Mouse (Mus musculus) right cerebral cortex, postnatal 4 days (tissue): Measurements from ENCODE around the gene H2al1g.
"Not testable (repeated sequence)": the region's sequence is repeated elsewhere in the genome, so short reads cannot be mapped to it uniquely, and the experiment has no call there.

Source experiments
- DNase-seq: peaks from one replicate; pipeline ENCODE4 v3.0.0-alpha.2; 2022

Gene H2al1g

DNA sequence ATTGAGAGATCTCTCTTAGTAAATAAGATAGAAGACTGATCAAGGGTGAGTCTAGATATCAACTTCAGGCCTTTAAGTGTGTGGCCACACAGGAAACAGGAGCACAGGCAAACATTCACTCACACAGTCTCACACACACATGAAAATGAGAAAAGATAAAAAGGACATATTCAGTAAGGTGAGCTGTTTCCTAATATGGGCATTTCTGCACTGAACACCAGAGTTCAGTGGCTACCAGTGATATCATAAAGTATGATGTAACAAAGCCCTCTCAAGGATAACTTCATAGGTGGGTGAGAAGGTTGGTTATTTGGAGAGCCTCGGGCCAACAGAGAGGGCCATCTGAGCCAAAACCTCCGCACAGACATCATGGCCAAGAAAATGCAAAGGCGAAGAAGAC lies at the start of gene H2al1g:
TSS of gene H2al1g (plus strand) at position 301 of the 400 bp plus-strand sequence.
- DNase-seq, result not testable (repeated sequence)

DNA sequence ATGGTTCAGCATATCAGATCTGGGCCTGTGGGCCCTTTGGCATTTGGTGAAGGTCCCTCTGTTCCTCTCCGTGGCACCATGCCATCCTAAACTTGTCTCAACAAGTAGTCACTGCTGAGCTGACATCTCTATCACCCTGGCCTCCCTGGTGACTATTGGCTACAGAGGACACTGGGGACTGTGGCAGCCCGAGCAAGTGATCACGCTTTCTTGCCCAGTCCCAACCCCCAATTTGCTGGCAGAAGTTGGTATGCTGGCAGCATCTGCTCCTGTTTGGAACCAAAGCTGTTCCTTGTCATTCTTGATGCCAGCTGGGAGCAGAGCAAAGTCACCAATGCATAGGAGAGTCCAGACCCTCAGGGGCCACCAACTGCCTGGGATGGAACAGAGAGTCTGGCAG lies 49.0 kb upstream of the H2al1g start:
- peak; percentile 3 for DNase-seq

DNA sequence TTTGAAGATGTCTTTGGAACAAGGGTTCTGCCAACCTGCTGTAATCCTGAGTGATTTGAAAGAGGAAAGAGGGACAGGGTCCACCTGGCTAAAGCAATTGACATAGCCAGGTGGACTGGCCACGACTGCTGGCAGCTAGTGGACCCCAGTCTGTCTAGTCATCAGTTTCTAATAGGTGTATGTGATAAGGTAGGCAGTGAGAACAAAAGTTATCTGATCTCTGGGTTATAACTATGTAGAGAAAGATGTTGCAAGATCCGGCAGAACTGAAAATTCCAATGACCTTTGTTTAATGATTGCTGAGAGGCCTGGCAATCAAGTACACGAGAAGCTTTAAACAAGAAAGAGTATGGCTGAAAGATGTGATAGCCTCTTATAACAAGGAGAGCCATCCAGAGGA lies 44.9 kb upstream of the H2al1g start:
- no peak for DNase-seq

DNA sequence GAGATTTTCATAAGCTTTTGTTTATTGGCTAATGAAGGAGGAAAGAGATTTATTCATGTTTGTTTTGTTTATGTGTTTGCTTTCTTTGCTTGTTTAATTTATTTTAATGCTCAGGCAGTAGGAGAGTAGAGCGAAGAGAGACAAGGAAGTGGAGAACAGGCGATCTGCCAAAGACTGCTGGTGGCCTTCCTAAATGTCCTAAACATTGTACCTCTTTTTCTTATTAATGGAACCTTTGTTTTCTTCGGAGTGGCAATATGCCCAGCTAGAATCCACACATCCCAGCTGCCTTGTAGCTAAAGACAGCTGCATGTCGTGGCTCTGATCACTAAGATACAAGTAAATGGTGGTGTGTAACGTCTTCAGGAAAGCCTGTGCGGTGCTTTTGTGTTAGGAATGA lies 41.0 kb upstream of the H2al1g start:
- no peak for DNase-seq

DNA sequence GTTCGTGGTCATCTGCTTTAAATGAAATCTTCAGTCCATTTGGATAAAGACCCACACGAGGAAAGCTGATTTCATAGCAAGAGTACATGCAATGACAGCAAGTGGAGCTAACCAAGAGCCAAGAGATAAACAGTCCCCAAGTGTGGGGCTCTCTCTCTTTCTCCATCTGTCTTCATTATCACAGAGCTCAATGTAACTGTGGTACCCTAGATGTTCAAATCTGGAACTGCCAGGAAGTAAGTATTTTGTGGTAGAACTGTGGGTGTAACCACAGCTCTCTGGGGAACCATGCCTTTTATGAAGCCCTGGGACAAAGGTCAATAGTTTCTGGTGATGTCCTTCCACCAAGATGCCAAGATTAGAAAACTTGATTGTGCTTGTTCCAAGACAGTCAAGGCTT lies 37.3 kb upstream of the H2al1g start:
- no peak for DNase-seq

DNA sequence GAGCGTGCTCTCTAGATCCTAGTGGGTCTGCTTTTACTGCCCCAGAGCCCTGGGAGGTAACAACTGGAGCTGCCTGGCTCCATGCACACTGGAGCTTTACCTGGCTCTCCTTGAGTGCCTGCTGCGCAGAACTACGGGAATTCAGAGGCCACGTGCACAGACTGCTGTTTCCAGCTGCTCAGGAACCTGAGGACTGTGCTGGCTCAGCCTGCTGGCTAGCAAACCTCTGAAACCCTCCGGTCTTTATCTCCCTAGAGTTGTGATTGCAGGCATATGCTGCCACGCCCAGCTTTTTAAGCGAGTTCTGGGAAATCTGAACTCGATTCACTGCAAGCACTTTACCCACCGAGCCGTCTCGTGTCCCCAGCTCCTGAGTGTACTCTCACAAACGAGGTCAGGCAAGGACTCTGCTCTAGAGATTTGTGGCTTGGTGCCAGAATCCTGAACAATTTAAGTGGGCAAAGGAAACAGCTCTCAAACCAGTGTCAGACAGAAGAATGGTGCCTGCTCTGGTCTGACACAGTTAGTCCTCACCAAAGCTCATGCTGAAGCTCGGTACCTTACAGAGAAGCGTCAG lies 29.7 kb upstream of the H2al1g start:
- no peak for DNase-seq

DNA sequence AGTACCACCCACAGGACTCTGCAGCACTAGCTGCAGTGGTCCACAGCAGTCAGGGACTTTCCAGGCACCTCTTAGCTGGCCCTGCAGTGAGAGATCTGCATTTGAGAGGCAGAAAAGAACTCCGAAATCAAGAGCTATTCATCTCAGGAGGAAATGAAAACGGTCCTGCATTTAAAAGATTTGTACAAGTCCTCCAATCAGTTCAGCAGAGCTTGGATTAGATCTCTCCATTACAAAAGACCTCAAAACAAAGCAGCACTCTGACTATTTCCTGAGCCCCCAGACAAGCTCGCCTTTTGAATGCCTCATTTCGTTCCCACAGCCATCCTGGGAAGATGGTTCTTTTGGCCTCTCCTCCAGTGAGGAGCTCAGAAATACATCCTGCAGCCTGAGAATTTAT lies 28.8 kb upstream of the H2al1g start:
- no peak for DNase-seq

DNA sequence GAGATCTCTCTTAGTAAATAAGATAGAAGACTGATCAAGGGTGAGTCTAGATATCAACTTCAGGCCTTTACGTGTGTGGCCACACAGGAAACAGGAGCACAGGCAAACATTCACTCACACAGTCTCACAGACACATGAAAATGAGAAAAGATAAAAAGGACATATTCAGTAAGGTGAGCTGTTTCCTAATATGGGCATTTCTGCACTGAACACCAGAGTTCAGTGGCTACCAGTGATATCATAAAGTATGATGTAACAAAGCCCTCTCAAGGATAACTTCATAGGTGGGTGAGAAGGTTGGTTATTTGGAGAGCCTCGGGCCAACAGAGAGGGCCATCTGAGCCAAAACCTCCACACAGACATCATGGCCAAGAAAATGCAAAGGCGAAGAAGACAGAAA lies 19.1 kb upstream of the H2al1g start, which contains the start of gene H2al1a:
TSS of gene H2al1a (plus strand) at position 301 of the 400 bp plus-strand sequence.
- not testable (repeated sequence) for DNase-seq

DNA sequence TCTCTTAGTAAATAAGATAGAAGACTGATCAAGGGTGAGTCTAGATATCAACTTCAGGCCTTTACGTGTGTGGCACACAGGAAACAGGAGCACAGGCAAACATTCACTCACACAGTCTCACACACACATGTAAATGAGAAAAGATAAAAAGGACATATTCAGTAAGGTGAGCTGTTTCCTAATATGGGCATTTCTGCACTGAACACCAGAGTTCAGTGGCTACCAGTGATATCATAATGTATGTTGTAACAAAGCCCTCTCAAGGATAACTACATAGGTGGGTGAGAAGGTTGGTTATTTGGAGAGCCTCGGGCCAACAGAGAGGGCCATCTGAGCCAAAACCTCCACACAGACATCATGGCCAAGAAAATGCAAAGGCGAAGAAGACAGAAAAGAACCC lies 15.9 kb upstream of the H2al1g start, which contains the start of gene H2al1b:
TSS of gene H2al1b (plus strand) at position 301 of the 400 bp plus-strand sequence.
- not testable (repeated sequence) for DNase-seq

DNA sequence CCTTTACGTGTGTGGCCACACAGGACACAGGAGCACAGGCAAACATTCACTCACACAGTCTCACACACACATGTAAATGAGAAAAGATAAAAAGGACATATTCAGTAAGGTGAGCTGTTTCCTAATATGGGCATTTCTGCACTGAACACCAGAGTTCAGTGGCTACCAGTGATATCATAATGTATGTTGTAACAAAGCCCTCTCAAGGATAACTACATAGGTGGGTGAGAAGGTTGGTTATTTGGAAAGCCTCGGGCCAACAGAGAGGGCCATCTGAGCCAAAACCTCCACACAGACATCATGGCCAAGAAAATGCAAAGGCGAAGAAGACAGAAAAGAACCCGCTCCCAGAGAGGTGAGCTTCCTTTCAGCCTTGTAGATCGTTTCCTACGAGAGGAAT lies 12.7 kb upstream of the H2al1g start, which contains the start of gene H2al1c:
TSS of gene H2al1c (plus strand) at position 301 of the 400 bp plus-strand sequence.
- not testable (repeated sequence) for DNase-seq

DNA sequence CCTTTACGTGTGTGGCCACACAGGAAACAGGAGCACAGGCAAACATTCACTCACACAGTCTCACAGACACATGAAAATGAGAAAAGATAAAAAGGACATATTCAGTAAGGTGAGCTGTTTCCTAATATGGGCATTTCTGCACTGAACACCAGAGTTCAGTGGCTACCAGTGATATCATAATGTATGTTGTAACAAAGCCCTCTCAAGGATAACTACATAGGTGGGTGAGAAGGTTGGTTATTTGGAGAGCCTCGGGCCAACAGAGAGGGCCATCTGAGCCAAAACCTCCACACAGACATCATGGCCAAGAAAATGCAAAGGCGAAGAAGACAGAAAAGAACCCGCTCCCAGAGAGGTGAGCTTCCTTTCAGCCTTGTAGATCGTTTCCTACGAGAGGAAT lies 9.5 kb upstream of the H2al1g start, which contains the start of gene H2al1d:
TSS of gene H2al1d (plus strand) at position 301 of the 400 bp plus-strand sequence.
- not testable (repeated sequence) for DNase-seq

DNA sequence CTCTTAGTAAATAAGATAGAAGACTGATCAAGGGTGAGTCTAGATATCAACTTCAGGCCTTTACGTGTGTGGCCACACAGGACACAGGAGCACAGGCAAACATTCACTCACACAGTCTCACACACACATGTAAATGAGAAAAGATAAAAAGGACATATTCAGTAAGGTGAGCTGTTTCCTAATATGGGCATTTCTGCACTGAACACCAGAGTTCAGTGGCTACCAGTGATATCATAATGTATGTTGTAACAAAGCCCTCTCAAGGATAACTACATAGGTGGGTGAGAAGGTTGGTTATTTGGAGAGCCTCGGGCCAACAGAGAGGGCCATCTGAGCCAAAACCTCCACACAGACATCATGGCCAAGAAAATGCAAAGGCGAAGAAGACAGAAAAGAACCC lies 6.4 kb upstream of the H2al1g start, which contains the start of gene H2al1e:
TSS of gene H2al1e (plus strand) at position 301 of the 400 bp plus-strand sequence.
- not testable (repeated sequence) for DNase-seq

DNA sequence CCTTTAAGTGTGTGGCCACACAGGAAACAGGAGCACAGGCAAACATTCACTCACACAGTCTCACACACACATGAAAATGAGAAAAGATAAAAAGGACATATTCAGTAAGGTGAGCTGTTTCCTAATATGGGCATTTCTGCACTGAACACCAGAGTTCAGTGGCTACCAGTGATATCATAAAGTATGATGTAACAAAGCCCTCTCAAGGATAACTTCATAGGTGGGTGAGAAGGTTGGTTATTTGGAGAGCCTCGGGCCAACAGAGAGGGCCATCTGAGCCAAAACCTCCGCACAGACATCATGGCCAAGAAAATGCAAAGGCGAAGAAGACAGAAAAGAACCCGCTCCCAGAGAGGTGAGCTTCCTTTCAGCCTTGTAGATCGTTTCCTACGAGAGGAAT lies 3.2 kb upstream of the H2al1g start, which contains the start of gene H2al1f:
TSS of gene H2al1f (plus strand) at position 301 of the 400 bp plus-strand sequence.
- not testable (repeated sequence) for DNase-seq

DNA sequence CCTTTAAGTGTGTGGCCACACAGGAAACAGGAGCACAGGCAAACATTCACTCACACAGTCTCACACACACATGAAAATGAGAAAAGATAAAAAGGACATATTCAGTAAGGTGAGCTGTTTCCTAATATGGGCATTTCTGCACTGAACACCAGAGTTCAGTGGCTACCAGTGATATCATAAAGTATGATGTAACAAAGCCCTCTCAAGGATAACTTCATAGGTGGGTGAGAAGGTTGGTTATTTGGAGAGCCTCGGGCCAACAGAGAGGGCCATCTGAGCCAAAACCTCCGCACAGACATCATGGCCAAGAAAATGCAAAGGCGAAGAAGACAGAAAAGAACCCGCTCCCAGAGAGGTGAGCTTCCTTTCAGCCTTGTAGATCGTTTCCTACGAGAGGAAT lies 3.1 kb downstream of the H2al1g start, which contains the start of gene H2al1h:
TSS of gene H2al1h (plus strand) at position 301 of the 400 bp plus-strand sequence.
- not testable (repeated sequence) for DNase-seq

DNA sequence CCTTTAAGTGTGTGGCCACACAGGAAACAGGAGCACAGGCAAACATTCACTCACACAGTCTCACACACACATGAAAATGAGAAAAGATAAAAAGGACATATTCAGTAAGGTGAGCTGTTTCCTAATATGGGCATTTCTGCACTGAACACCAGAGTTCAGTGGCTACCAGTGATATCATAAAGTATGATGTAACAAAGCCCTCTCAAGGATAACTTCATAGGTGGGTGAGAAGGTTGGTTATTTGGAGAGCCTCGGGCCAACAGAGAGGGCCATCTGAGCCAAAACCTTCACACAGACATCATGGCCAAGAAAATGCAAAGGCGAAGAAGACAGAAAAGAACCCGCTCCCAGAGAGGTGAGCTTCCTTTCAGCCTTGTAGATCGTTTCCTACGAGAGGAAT lies 6.3 kb downstream of the H2al1g start, which contains the start of gene H2al1i:
TSS of gene H2al1i (plus strand) at position 301 of the 400 bp plus-strand sequence.
- DNase-seq, result not testable (repeated sequence)

DNA sequence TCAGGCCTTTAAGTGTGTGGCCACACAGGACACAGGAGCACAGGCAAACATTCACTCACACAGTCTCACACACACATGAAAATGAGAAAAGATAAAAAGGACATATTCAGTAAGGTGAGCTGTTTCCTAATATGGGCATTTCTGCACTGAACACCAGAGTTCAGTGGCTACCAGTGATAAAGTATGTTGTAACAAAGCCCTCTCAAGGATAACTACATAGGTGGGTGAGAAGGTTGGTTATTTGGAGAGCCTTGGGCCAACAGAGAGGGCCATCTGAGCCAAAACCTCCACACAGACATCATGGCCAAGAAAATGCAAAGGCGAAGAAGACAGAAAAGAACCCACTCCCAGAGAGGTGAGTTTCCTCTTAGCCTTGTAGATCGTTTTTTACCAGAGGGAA lies 9.5 kb downstream of the H2al1g start, which contains the start of gene H2al1j:
TSS of gene H2al1j (plus strand) at position 301 of the 400 bp plus-strand sequence.
- DNase-seq, result not testable (repeated sequence)

DNA sequence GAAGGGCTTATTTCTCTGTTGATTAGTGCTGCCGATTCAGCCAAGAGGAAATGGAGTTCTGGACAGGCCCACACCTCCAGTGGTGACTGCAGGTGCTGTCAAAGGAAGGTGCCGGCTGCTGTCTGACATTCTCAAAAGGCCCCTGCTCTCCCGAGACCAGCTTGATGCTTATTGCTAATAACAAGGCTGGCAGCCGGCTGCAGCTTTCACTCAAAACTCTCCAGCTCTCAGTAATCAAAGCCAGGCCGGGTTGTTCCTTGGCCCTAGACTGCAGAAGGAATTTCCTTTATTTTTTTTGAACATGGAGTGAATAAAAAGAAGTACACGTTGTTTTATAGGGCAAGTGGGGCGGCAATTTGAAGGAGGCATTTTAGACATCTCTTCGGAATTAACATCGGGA lies 27.7 kb downstream of the H2al1g start:
- no peak for DNase-seq

DNA sequence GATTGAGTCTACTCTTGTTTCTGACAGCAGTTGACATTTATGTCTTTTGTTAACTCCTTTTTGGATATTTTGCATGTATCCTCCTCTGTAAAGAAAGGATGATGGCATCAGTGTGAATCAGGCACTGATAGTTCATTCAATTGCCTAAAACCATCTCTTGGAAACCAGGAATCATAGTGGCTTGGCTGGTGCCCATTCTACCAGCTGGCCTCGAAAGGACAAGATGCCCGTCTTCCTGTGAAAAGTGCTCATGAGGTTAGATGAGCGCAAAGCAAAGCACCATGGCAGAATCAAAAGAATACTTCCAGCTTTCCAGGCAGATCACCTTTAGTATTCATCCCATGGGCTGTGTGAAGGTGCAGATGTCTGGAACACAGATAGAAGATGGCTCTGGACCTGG lies 28.7 kb downstream of the H2al1g start:
- no peak for DNase-seq

DNA sequence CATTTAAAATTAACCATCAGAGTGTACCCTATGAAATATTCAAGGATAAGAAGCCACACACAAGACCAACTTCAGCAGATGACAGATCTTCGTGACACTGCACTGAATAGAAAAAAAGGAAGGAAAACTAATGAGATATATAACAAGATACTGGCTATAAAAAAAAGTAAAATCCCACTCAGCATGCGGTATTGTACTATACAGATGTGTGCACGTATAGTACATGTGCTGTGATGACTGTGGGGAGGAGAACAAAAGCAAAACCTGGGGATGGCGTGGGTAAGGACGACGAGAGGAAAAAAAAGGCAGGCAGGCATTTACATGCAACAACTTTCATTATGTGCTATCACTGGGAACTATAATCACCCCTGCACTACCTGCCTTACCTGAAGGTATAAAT lies 42.8 kb downstream of the H2al1g start:
- no peak for DNase-seq

DNA sequence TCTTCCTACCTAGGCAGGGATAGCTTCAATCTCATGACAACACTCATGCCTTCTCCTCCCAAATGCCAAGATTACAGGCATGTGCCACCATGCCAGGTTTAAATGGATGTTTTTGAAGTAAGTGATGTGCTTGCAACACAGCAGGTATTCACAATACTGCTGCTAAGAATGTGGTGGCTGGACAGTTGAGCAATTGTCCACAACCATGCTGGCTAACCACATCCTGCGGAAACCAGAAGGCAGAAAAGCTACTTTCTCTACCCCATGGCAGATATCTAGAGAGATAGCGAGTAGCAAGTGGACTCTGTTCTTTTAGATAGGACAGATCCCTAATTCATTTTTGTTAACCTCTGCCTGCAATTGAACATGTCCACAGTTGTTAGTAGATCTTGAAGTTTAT lies 43.2 kb downstream of the H2al1g start:
- DNase-seq, result no peak

DNA sequence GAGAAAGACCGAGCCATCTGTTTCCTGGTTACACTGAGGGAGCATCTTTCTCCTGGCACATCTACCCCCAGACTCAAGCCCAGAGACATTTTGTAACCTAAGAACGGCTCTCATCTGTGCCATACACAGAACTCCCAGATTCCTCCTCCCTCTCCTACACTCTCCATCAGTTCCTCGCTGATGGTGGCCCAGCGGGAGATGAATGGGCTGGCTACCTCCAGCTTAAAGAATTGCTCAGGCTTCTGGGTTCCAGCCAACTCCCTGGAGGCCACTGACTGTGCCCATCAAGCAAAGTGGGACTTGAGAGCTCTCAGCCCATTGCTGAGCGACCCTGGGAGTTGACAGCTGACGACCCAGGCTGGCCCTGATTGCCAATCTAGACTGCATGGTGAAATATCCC lies 45.8 kb downstream of the H2al1g start:
- DNase-seq, result no peak

DNA sequence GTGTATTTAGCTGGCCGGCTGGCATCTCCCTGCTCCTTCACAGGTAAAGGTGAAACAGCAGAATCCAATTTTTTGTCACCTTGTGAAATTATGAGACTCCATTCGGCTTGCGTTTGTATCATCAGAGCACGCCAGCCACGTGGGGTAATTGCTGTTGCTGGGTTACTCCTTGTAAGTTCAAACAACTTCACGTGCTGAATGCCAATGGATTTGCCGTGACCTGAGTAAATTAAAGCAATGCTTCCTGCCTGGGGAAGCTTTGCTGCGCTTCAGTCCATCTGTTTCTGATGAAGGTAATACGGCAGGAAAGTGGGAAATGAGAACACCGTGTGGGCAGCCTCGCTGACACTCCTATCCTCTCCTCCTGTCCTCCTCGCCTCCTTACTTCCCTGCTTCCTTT lies 47.1 kb downstream of the H2al1g start:
- DNase-seq, result no peak
